Mouse (Mus musculus) cortical plate, adult 2 months (tissue): ENCODE results near the gene Dchs2.

ENCODE experiments used
- CTCF ChIP-seq: fragments of 200-500 bp; IDR thresholded peaks from 2 replicates; pipeline ENCODE4 v1.5.1; 2011; ENCODE audit warnings: mild to moderate bottlenecking, control low read depth, low read length; ENCODE audit not compliant: insufficient read depth; ENCODE audit errors: extremely low read depth
- POLR2A ChIP-seq: fragments of 200-500 bp; IDR thresholded peaks from 2 replicates; pipeline ENCODE4 v1.6.1; 2011; ENCODE audit warnings: mild to moderate bottlenecking, low read length, control low read depth; ENCODE audit not compliant: insufficient read depth; ENCODE audit errors: extremely low read depth

GRCm38 (mm10) chr3:83111485-83112261, 16.1 kb upstream of the Dchs2 start:
- TF ChIP-seq CTCF (no peak), POLR2A (no peak)
